Mouse (Mus musculus) kidney, adult 2 months (tissue): ENCODE measurements at regions not wholly inside any gene's neighbourhood (a gene's known extent, or its start where the extent isn't known, plus 50 kb on each side); places are given as distances from the start of the nearest gene placed in this dataset.

Source experiments
- CTCF ChIP-seq: fragments of 200-500 bp; conservative IDR thresholded peaks from 2 replicates; pipeline ENCODE4 v1.5.1; 2011; ENCODE audit warnings: low read depth, mild to moderate bottlenecking, control low read depth, low read length, moderate library complexity, mixed read lengths; ENCODE audit not compliant: insufficient read depth, insufficient read length
- POLR2A ChIP-seq: fragments of 200-500 bp; IDR thresholded peaks from one replicate; pipeline ENCODE4 v1.6.1; 2011; ENCODE audit warnings: low read depth, low read length, control low read depth

DNA sequence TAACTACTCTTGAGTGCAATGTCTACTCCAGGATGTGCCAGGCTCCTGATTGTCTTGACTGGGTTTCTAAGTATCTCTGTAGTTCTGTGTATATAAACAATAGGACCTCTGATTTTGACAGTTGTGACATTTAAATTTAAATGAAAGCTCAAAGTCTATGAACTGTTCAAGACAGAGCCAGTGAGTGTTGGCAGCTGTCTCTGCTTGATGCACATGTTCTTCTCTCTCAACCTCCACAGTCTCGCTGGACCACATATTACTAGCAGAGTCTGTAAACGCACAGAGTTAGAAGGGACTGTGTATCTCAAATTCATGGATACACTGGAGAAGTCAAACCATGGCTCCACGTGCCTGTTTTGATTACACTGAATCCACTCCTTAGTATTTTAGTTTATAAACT lies 1291.0 kb downstream of the Defb40 start:
- TF ChIP-seq POLR2A: no peak
- no peak for TF ChIP-seq CTCF
